Mouse (Mus musculus) forebrain, embryonic 10.5 days (tissue): ENCODE data around the gene Sh3rf1. TPM values are rescaled to one million over a fixed set of nuclear protein-coding genes. Genes with fewer than 3 reads are reported as not detected.

ENCODE experiments used
- DNase-seq: peaks from one replicate; pipeline ENCODE4 v3.0.0-alpha.2; 2017; ENCODE audit warnings: low spot score; ENCODE audit errors: extremely low spot score
- H3K27ac ChIP-seq: fragments of 300-500 bp; sonication (generic); 2 replicates; pipeline ENCODE4 v1.5.1; 2016; ENCODE audit warnings: mild to moderate bottlenecking
- H3K27me3 ChIP-seq: fragments of 300-500 bp; sonication (generic); 2 replicates; pipeline ENCODE4 v1.6.1; 2016; ENCODE audit warnings: mild to moderate bottlenecking; ENCODE audit not compliant: poor library complexity, severe bottlenecking
- H3K36me3 ChIP-seq: fragments of 300-500 bp; sonication (generic); replicated peaks from 2 replicates; pipeline ENCODE4 v1.6.1; 2016; ENCODE audit warnings: mild to moderate bottlenecking, moderate library complexity
- H3K4me1 ChIP-seq: fragments of 300-500 bp; sonication (generic); 2 replicates; pipeline ENCODE4 v1.6.1; 2016
- H3K4me3 ChIP-seq: fragments of 300-500 bp; sonication (generic); 2 replicates; pipeline ENCODE4 v1.5.1; 2016; ENCODE audit warnings: mild to moderate bottlenecking, moderate library complexity
- H3K9me3 ChIP-seq: fragments of 300-500 bp; sonication (generic); 2 replicates; pipeline ENCODE4 v1.6.1; 2016; ENCODE audit warnings: mild to moderate bottlenecking, moderate library complexity
- WGBS: fragments of 180-500 bp; shearing (Covaris S2); methylation state at CpG from one replicate; pipeline ENCODE4 v1.1.7; 2016; 5-methylcytosine and 5-hydroxymethylcytosine counted together
- polyA plus RNA-seq: library from polyadenylated mRNA; unstranded; fragments of >200 nt; fragmentation: Nextera tagmentation; extraction: Ambion mirVana; gene quantifications from 2 replicates; pipeline ENCODE4 v1.2.1, GENCODE M21; 2016

The Sh3rf1 gene
- polyA plus RNA-seq, 1 experiment from 2014 or later: 18.2 TPM

GRCm38 (mm10) chr8:61270541-61270940, 46.9 kb downstream of the Sh3rf1 start:
- DNase-seq: no peak
- Histone ChIP-seq H3K27ac (no peak overlapping the region), H3K9me3 (no peaks in the 10 kb centered on the region), H3K4me1 (peaks cover 54% of the 10 kb centered on the region), H3K27me3 (no peaks in the 10 kb centered on the region), H3K36me3 (no peaks in the 10 kb centered on the region), H3K4me3 (no peak overlapping the region)
- WGBS: 84% methylated on average over 9 of the region's 9 CpGs

GRCm38 (mm10) chr8:61270961-61271360, 47.3 kb downstream of the Sh3rf1 start:
- WGBS: 74% methylated on average over 4 of the region's 6 CpGs
- H3K4me1 ChIP-seq: peaks cover 58% of the 10 kb centered on the region
- DNase-seq: no peak
- H3K27me3 ChIP-seq: no peaks in the 10 kb centered on the region
- H3K27ac ChIP-seq: peak overlapping the region; percentile 3; the same call in 1 of the 2 replicates
- no peak overlapping the region for H3K4me3 ChIP-seq
- H3K36me3 ChIP-seq: no peaks in the 10 kb centered on the region
- H3K9me3 ChIP-seq: no peaks in the 10 kb centered on the region

- 77% methylated on average over 3 of the region's 3 CpGs for WGBS
- Histone ChIP-seq H3K4me3 (no peak overlapping the region), H3K4me1 (peaks cover 77% of the 10 kb centered on the region), H3K27me3 (no peaks in the 10 kb centered on the region), H3K36me3 (no peaks in the 10 kb centered on the region), H3K27ac (no peak overlapping the region), H3K9me3 (no peaks in the 10 kb centered on the region)
- DNase-seq: no peak
Observed at GRCm38 (mm10) chr8:61272838-61273237, 49.2 kb downstream of the Sh3rf1 start.

GRCm38 (mm10) chr8:61273307-61274221, 49.9 kb downstream of the Sh3rf1 start:
- WGBS: 88% methylated on average over 17 of the region's 17 CpGs
- H3K4me1 ChIP-seq: peaks cover 77% of the 10 kb centered on the region

GRCm38 (mm10) chr8:61274602-61275462, 51.2 kb downstream of the Sh3rf1 start:
- Histone ChIP-seq H3K36me3 (peaks cover 13% of the 10 kb centered on the region), H3K4me1 (peaks cover 74% of the 10 kb centered on the region), H3K9me3 (no peaks in the 10 kb centered on the region), H3K27ac (peak overlapping the region; percentile 77), H3K27me3 (no peaks in the 10 kb centered on the region), H3K4me3 (peak overlapping the region; percentile 13; the same call in 1 of the 2 replicates)
- WGBS: 36% methylated on average over 10 of the region's 10 CpGs
- no peak for DNase-seq

More at GRCm38 (mm10) chr8:61273307-61274221, 49.9 kb downstream of the Sh3rf1 start:
- H3K4me3 ChIP-seq: no peak overlapping the region
- H3K9me3 ChIP-seq: no peaks in the 10 kb centered on the region
- peaks cover under 1% of the 10 kb centered on the region for H3K36me3 ChIP-seq
- no peaks in the 10 kb centered on the region for H3K27me3 ChIP-seq
- DNase-seq: no peak
- peak overlapping the region; percentile 77; the same call in 1 of the 2 replicates for H3K27ac ChIP-seq

GRCm38 (mm10) chr8:61275463-61276356, 52.0 kb downstream of the Sh3rf1 start:
- WGBS: 83% methylated on average over 11 of the region's 11 CpGs
- H3K4me1 ChIP-seq: peaks cover 65% of the 10 kb centered on the region
- peak overlapping the region; percentile 77 for H3K27ac ChIP-seq

GRCm38 (mm10) chr8:61276397-61276796, 52.7 kb downstream of the Sh3rf1 start:
- H3K36me3 ChIP-seq: peaks cover 21% of the 10 kb centered on the region
- 86% methylated on average over 5 of the region's 5 CpGs for WGBS
- no peak overlapping the region for H3K4me3 ChIP-seq
- no peaks in the 10 kb centered on the region for H3K27me3 ChIP-seq
- no peak for DNase-seq
- H3K4me1 ChIP-seq: peaks cover 61% of the 10 kb centered on the region
- no peaks in the 10 kb centered on the region for H3K9me3 ChIP-seq
- no peak overlapping the region for H3K27ac ChIP-seq

More at GRCm38 (mm10) chr8:61275463-61276356, 52.0 kb downstream of the Sh3rf1 start:
- Histone ChIP-seq H3K9me3 (no peaks in the 10 kb centered on the region), H3K36me3 (peaks cover 21% of the 10 kb centered on the region), H3K27me3 (no peaks in the 10 kb centered on the region), H3K4me3 (no peak overlapping the region)
- no peak for DNase-seq

- no peak overlapping the region for H3K4me3 ChIP-seq
- 96% methylated on average over 10 of the region's 10 CpGs for WGBS
- no peak for DNase-seq
- peaks cover 66% of the 10 kb centered on the region for H3K4me1 ChIP-seq
- peaks cover 21% of the 10 kb centered on the region for H3K36me3 ChIP-seq
- no peaks in the 10 kb centered on the region for H3K9me3 ChIP-seq
- no peaks in the 10 kb centered on the region for H3K27me3 ChIP-seq
- no peak overlapping the region for H3K27ac ChIP-seq
Observed at GRCm38 (mm10) chr8:61279030-61279429, 55.4 kb downstream of the Sh3rf1 start.

GRCm38 (mm10) chr8:61282303-61283168, 58.9 kb downstream of the Sh3rf1 start:
- 38% methylated on average over 10 of the region's 10 CpGs for WGBS
- Histone ChIP-seq H3K9me3 (no peaks in the 10 kb centered on the region), H3K27ac (peak overlapping the region; percentile 69), H3K4me3 (no peak overlapping the region), H3K36me3 (peaks cover 21% of the 10 kb centered on the region), H3K4me1 (peaks cover 65% of the 10 kb centered on the region), H3K27me3 (no peaks in the 10 kb centered on the region)
- DNase-seq: no peak

- peaks cover 21% of the 10 kb centered on the region for H3K36me3 ChIP-seq
- peaks cover 67% of the 10 kb centered on the region for H3K4me1 ChIP-seq
- DNase-seq: peak; percentile 67
- H3K4me3 ChIP-seq: peak overlapping the region; percentile 24; the same call in 1 of the 2 replicates
- H3K27ac ChIP-seq: peak overlapping the region; percentile 78
- no peaks in the 10 kb centered on the region for H3K27me3 ChIP-seq
- WGBS: 3% methylated on average over 12 of the region's 12 CpGs
- H3K9me3 ChIP-seq: no peaks in the 10 kb centered on the region
Observed at GRCm38 (mm10) chr8:61283169-61284081, 59.8 kb downstream of the Sh3rf1 start.
